Mouse (Mus musculus): ENCODE data around the gene Coasy. TPM values are rescaled to one million over a fixed set of nuclear protein-coding genes. Genes with fewer than 3 reads are reported as not detected.
A peak's percentile ranks its signal among the peaks of the same experiment; 100 is the strongest.
"Not testable (repeated sequence)": the region's sequence is repeated elsewhere in the genome, so short reads cannot be mapped to it uniquely, and the experiment has no call there.

Coasy gene
- total and polyA plus RNA-seq, 2 experiments, result 84.0 to 182 TPM

- TF ChIP-seq POLR2A (IDR thresholded peaks at IDR 0.05; ENCODE audit: extremely low read depth, insufficient read depth, low read length) (no peak), CTCF (IDR thresholded peaks at IDR 0.05; ENCODE audit: low read depth, low read length) (no peak)
- Histone ChIP-seq H3K27ac (replicated peaks; ENCODE audit: insufficient read depth, low read depth, low read length) (peak overlapping the region; percentile 40), H3K36me3 (ENCODE audit: control insufficient read depth, insufficient read depth, low read length) (peaks cover 7% of the 10 kb centered on the region), H3K4me1 (ENCODE audit: control insufficient read depth, insufficient read depth, low read length) (peaks cover 13% of the 10 kb centered on the region), H3K9ac (ENCODE audit: low read depth, low read length) (peak overlapping the region; percentile 53), H3K27me3 (ENCODE audit: control insufficient read depth, insufficient read depth, low read length) (no peaks in the 10 kb centered on the region), H3K4me3 (ENCODE audit: insufficient read depth, low read depth, low read length) (peak overlapping the region; percentile 50), H3K79me2 (ENCODE audit: control insufficient read depth, insufficient read depth, low read length) (peaks cover 18% of the 10 kb centered on the region)
- 25% methylated on average over 19 of the region's 19 CpGs for WGBS
- DNase-seq (ENCODE audit: extremely low read depth, low read depth, low spot score), result peak; percentile 51
These were observed 38.3 kb downstream of the Coasy start for GRCm38 (mm10) chr11:101120545-101121188.

DNA sequence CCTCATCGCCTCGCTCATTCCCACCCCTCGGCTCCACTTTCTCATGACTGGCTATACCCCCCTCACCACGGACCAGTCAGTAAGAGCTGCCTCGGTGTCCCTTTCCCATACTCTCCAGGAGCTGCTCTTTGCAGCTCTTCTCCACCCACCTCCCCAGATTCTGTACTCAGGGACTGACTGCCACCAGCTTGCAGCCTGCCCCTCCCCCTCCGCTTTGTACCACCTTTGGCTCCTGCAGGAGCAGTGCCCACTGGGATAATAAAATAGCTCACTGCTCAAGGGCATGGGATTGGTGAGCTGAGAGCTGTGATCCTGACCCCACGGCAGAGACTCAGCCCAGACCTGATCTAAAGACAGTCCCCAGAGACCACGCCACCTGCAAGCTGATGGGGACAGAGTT is 42.1 kb downstream of the Coasy start:
- not testable (repeated sequence) for DNase-seq (ENCODE audit: extremely low read depth, low read depth, low spot score); H3K27me3 ChIP-seq (ENCODE audit: control insufficient read depth, insufficient read depth, low read length); H3K79me2 ChIP-seq (ENCODE audit: control insufficient read depth, insufficient read depth, low read length); H3K4me3 ChIP-seq (ENCODE audit: insufficient read depth, low read depth, low read length); H3K9ac ChIP-seq (ENCODE audit: low read depth, low read length); H3K27ac ChIP-seq (replicated peaks; ENCODE audit: insufficient read depth, low read depth, low read length); H3K4me1 ChIP-seq (ENCODE audit: control insufficient read depth, insufficient read depth, low read length)
- 96% methylated on average over 8 of the region's 8 CpGs for WGBS
- H3K36me3 ChIP-seq (ENCODE audit: control insufficient read depth, insufficient read depth, low read length), result peaks cover 14% of the 10 kb centered on the region

- H3K27ac ChIP-seq (replicated peaks; ENCODE audit: insufficient read depth, low read depth, low read length); DNase-seq (ENCODE audit: extremely low read depth, low read depth, low spot score); H3K9ac ChIP-seq (ENCODE audit: low read depth, low read length); H3K79me2 ChIP-seq (ENCODE audit: control insufficient read depth, insufficient read depth, low read length); H3K4me3 ChIP-seq (ENCODE audit: insufficient read depth, low read depth, low read length); H3K27me3 ChIP-seq (ENCODE audit: control insufficient read depth, insufficient read depth, low read length); H3K4me1 ChIP-seq (ENCODE audit: control insufficient read depth, insufficient read depth, low read length): not testable (repeated sequence)
- 94% methylated on average over 9 of the region's 9 CpGs for whole genome bisulfite sequencing
- H3K36me3 ChIP-seq (ENCODE audit: control insufficient read depth, insufficient read depth, low read length), result peaks cover 14% of the 10 kb centered on the region
These were observed 42.6 kb downstream of the Coasy start for GRCm38 (mm10) chr11:101125008-101125407.

GRCm38 (mm10) chr11:101127075-101127474 is 44.7 kb downstream of the Coasy start:
- no peaks in the 10 kb centered on the region for H3K27me3 ChIP-seq (ENCODE audit: control insufficient read depth, insufficient read depth, low read length)
- DNase-seq (ENCODE audit: extremely low read depth, low read depth, low spot score), result no peak
- H3K36me3 ChIP-seq (ENCODE audit: control insufficient read depth, insufficient read depth, low read length), result peaks cover 14% of the 10 kb centered on the region
- no peak overlapping the region for H3K4me3 ChIP-seq (ENCODE audit: insufficient read depth, low read depth, low read length)
- no peak overlapping the region for H3K27ac ChIP-seq (replicated peaks; ENCODE audit: insufficient read depth, low read depth, low read length)
- no peaks in the 10 kb centered on the region for H3K79me2 ChIP-seq (ENCODE audit: control insufficient read depth, insufficient read depth, low read length)
- no peak overlapping the region for H3K9ac ChIP-seq (ENCODE audit: low read depth, low read length)
- WGBS, result 94% methylated on average over 1 of the region's 1 CpGs
- TF ChIP-seq POLR2A (IDR thresholded peaks at IDR 0.05; ENCODE audit: extremely low read depth, insufficient read depth, low read length) (no peak), CTCF (IDR thresholded peaks at IDR 0.05; ENCODE audit: low read depth, low read length) (peak; percentile 16; the same call in 1 of the 2 replicates)
- H3K4me1 ChIP-seq (ENCODE audit: control insufficient read depth, insufficient read depth, low read length), result peaks cover 8% of the 10 kb centered on the region

DNA sequence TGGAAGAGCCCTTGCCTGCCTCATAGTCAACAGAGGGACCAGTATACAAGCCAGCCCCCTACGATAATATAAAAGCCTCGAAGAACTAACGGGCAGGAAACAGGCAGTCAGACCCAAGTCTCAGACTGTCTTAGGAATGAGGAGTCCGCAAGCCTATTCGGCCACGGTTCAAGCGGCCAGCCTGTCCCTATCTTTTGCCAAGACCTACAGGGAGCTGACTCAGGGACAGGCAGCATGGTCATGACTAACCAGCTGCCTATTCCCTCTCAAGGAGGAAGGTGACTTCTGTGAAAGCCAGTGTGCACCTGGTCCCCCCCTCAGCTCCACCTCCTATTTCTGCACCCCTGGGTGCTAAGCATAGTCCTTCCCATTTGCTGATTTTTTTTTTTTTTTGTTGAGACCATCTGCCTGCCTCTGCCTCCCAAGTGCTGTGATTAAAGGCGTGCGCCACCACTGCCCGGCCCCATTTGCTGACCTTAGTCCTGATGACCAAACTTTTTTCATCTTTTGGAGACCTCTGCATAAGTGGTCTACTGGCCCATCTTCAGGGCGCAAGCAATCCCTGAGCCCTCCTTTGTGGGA is 46.7 kb downstream of the Coasy start:
- Histone ChIP-seq H3K36me3 (ENCODE audit: control insufficient read depth, insufficient read depth, low read length) (peaks cover 7% of the 10 kb centered on the region), H3K4me3 (ENCODE audit: insufficient read depth, low read depth, low read length) (no peak overlapping the region), H3K9ac (ENCODE audit: low read depth, low read length) (no peak overlapping the region), H3K4me1 (ENCODE audit: control insufficient read depth, insufficient read depth, low read length) (peaks cover 10% of the 10 kb centered on the region), H3K79me2 (ENCODE audit: control insufficient read depth, insufficient read depth, low read length) (no peaks in the 10 kb centered on the region), H3K27ac (replicated peaks; ENCODE audit: insufficient read depth, low read depth, low read length) (no peak overlapping the region), H3K27me3 (ENCODE audit: control insufficient read depth, insufficient read depth, low read length) (no peaks in the 10 kb centered on the region)
- DNase-seq (ENCODE audit: extremely low read depth, low read depth, low spot score), result no peak
- WGBS, result 85% methylated on average over 11 of the region's 11 CpGs
- TF ChIP-seq CTCF (IDR thresholded peaks at IDR 0.05; ENCODE audit: low read depth, low read length), result no peak
- TF ChIP-seq POLR2A (IDR thresholded peaks at IDR 0.05; ENCODE audit: extremely low read depth, insufficient read depth, low read length), result no peak

GRCm38 (mm10) chr11:101130056-101130756 is 47.8 kb downstream of the Coasy start:
- Histone ChIP-seq H3K36me3 (ENCODE audit: control insufficient read depth, insufficient read depth, low read length) (peaks cover 7% of the 10 kb centered on the region), H3K9ac (ENCODE audit: low read depth, low read length) (peak overlapping the region; percentile 4; the same call in 1 of the 2 replicates), H3K27me3 (ENCODE audit: control insufficient read depth, insufficient read depth, low read length) (no peaks in the 10 kb centered on the region), H3K4me1 (ENCODE audit: control insufficient read depth, insufficient read depth, low read length) (peaks cover 14% of the 10 kb centered on the region), H3K27ac (replicated peaks; ENCODE audit: insufficient read depth, low read depth, low read length) (peak overlapping the region; percentile 67), H3K79me2 (ENCODE audit: control insufficient read depth, insufficient read depth, low read length) (no peaks in the 10 kb centered on the region), H3K4me3 (ENCODE audit: insufficient read depth, low read depth, low read length) (no peak overlapping the region)
- DNase-seq (ENCODE audit: extremely low read depth, low read depth, low spot score), result peak; percentile 95
- TF ChIP-seq POLR2A (IDR thresholded peaks at IDR 0.05; ENCODE audit: extremely low read depth, insufficient read depth, low read length) (no peak), CTCF (IDR thresholded peaks at IDR 0.05; ENCODE audit: low read depth, low read length) (no peak)
- WGBS, result 29% methylated on average over 18 of the region's 18 CpGs
